In genomic region chr3:157929417-157929816, GRCm38 (mm10) we compare ENCODE assay signal across 23 mouse cellular contexts. TPM values are rescaled to one million over a fixed set of nuclear protein-coding genes. Genes with fewer than 3 reads are reported as not detected.
"Had no signal": no experiment of that assay in that cellular context is flagged by ENCODE, and none has a peak within 500 bp of the region (broad histone marks: within the 10 kb centered on the region; RNA-seq: fewer than 3 reads in every experiment).

No protein-coding gene starts in this region.

- H3K27me3 ChIP-seq: heart, embryonic 13.5 days; heart, embryonic 15.5 days; hindbrain, embryonic 13.5 days; hindbrain, embryonic 15.5 days; limb, embryonic 13.5 days had no signal

- H3K9me3 ChIP-seq: heart, embryonic 13.5 days; heart, embryonic 15.5 days; hindbrain, embryonic 13.5 days; hindbrain, embryonic 15.5 days; kidney, embryonic 15.5 days; limb, embryonic 13.5 days had no signal

- ATAC-seq: forebrain, postnatal 0 days; hindbrain, postnatal 0 days; intestine, embryonic 16.5 days had no signal

- H3K4me2 ChIP-seq: heart, embryonic 11.5 days; heart, embryonic 13.5 days; heart, embryonic 15.5 days; hindbrain, embryonic 13.5 days; hindbrain, embryonic 15.5 days; kidney, embryonic 15.5 days; limb, embryonic 13.5 days had no signal

- H3K36me3 ChIP-seq: heart, embryonic 13.5 days; heart, embryonic 15.5 days; hindbrain, embryonic 13.5 days; hindbrain, embryonic 15.5 days; kidney, embryonic 15.5 days; limb, embryonic 13.5 days had no signal

- H3K27ac ChIP-seq: heart, adult 2 months; heart, embryonic 13.5 days; heart, embryonic 15.5 days; hindbrain, embryonic 13.5 days; hindbrain, embryonic 15.5 days; hindbrain, postnatal 0 days; kidney, embryonic 15.5 days; kidney, postnatal 0 days; limb, embryonic 13.5 days had no signal

- H3K4me3 ChIP-seq: heart, adult 2 months; heart, embryonic 13.5 days; heart, embryonic 15.5 days; hindbrain, embryonic 13.5 days; hindbrain, embryonic 15.5 days; kidney, embryonic 15.5 days; limb, embryonic 13.5 days had no signal

- DNase-seq: forebrain, postnatal 0 days; gastrocnemius, postnatal 14 days; gastrocnemius, postnatal 36 days; heart, adult 2 months; heart, postnatal 14 days; heart, postnatal 36 days; kidney, adult 11 months; kidney, adult 2 months; kidney, adult 9 months; kidney, postnatal 14 days; kidney, postnatal 36 days; left cerebral cortex, postnatal 4 days had no signal

- H3K9ac ChIP-seq: forebrain, postnatal 0 days; heart, embryonic 13.5 days; heart, embryonic 15.5 days; hindbrain, embryonic 13.5 days; hindbrain, embryonic 15.5 days; kidney, embryonic 15.5 days; limb, embryonic 13.5 days had no signal

RNA-seq across cellular contexts. Expression of gene Cth, which starts 4.5 kb away (rescaled TPM):
- total RNA-seq: hematopoietic stem cell, adult 5-6 weeks had no signal
